In genomic region chr15:67039421-67039907, GRCm38 (mm10) we compare ENCODE assay signal across 8 mouse cellular contexts.
DNase-seq lines count a peak whose midpoint lies in the region.

No protein-coding gene starts in this region.

- H3K27ac ChIP-seq in embryonic facial prominence, embryonic 10.5 days (replicated peaks): peak overlapping the region; percentile 78

- DNase-seq in 3T3-L1 (ENCODE audit: low read depth, low spot score): peak; percentile 89
- peak; percentile 89 for DNase-seq in R1 (ENCODE audit: low read depth, low spot score)
- DNase-seq in embryonic facial prominence, embryonic 10.5 days (ENCODE audit: low spot score): peak; percentile 72
- peak; percentile 82 to 86 for DNase-seq in heart, adult 9 months (ENCODE audit: low spot score in 2 of 2)
- DNase-seq in kidney, adult 8-10 months: peak; percentile 80 to 85
- peak; percentile 69 for DNase-seq in lung, postnatal 14 days
- DNase-seq in ovary, postnatal 36 days (ENCODE audit: low spot score): peak; percentile 76
- peak; percentile 64 for DNase-seq in urinary bladder, postnatal 25 days (ENCODE audit: low spot score)

- H3K4me1 ChIP-seq in embryonic facial prominence, embryonic 10.5 days: peaks cover 19% of the 10 kb centered on the region

- no peaks in the 10 kb centered on the region for H3K36me3 ChIP-seq in embryonic facial prominence, embryonic 10.5 days (replicated peaks)

- peak overlapping the region; percentile 58 for H3K4me3 ChIP-seq in embryonic facial prominence, embryonic 10.5 days

- no peaks in the 10 kb centered on the region for H3K27me3 ChIP-seq in embryonic facial prominence, embryonic 10.5 days (replicated peaks; ENCODE audit: low read depth, poor library complexity, severe bottlenecking)

- no peaks in the 10 kb centered on the region for H3K9me3 ChIP-seq in embryonic facial prominence, embryonic 10.5 days

- 5% methylated on average over 16 of the region's 16 CpGs for WGBS in embryonic facial prominence, embryonic 10.5 days

Comparison
In these comparisons a context has a peak if more than half of its experiments do, and no peak if none do; other contexts are left out.
1. Peak in every context shown above with its lines: DNase-seq, H3K4me3 ChIP-seq and H3K27ac ChIP-seq.